Mouse (Mus musculus): Measurements from ENCODE around the gene Gnat3. TPM values are rescaled to one million over a fixed set of nuclear protein-coding genes. Genes with fewer than 3 reads are reported as not detected.
A peak's percentile ranks its signal among the peaks of the same experiment; 100 is the strongest.

Gnat3 gene
- polyA plus RNA-seq, 1 experiment from 2014 or later = not detected

- Histone ChIP-seq H3K9me3 (no peaks in the 10 kb centered on the region), H3K4me1 (replicated peaks) (no peaks in the 10 kb centered on the region), H3K9ac (no peak overlapping the region), H3K4me2 (no peak overlapping the region), H3K27ac (no peak overlapping the region), H3K27me3 (no peaks in the 10 kb centered on the region), H3K36me3 (no peaks in the 10 kb centered on the region), H3K4me3 (no peak overlapping the region)
- WGBS = 90% methylated on average over 5 of the region's 5 CpGs
- no peak for ATAC-seq (ENCODE audit: low FRiP score)
Observed at GRCm38 (mm10) chr5:17980501-17981121, 18.3 kb downstream of the Gnat3 start.

GRCm38 (mm10) chr5:17982770-17983169 is 20.4 kb downstream of the Gnat3 start:
- Histone ChIP-seq H3K4me1 (replicated peaks) (no peaks in the 10 kb centered on the region), H3K9ac (no peak overlapping the region), H3K9me3 (no peaks in the 10 kb centered on the region), H3K4me3 (no peak overlapping the region), H3K4me2 (no peak overlapping the region), H3K27ac (no peak overlapping the region), H3K36me3 (no peaks in the 10 kb centered on the region), H3K27me3 (no peaks in the 10 kb centered on the region)
- ATAC-seq (ENCODE audit: low FRiP score) = no peak
- 80% methylated on average over 4 of the region's 4 CpGs for WGBS

GRCm38 (mm10) chr5:17984522-17984921 is 22.2 kb downstream of the Gnat3 start:
- H3K4me1 ChIP-seq (replicated peaks) = no peaks in the 10 kb centered on the region
- H3K27ac ChIP-seq = no peak overlapping the region
- no peak for ATAC-seq (ENCODE audit: low FRiP score)
- H3K27me3 ChIP-seq = no peaks in the 10 kb centered on the region
- H3K9me3 ChIP-seq = no peaks in the 10 kb centered on the region
- H3K4me3 ChIP-seq = no peak overlapping the region
- no peak overlapping the region for H3K4me2 ChIP-seq
- H3K9ac ChIP-seq = no peak overlapping the region
- no peaks in the 10 kb centered on the region for H3K36me3 ChIP-seq
- WGBS = 89% methylated on average over 3 of the region's 3 CpGs

- Histone ChIP-seq H3K36me3 (no peaks in the 10 kb centered on the region), H3K4me3 (no peak overlapping the region), H3K9me3 (no peaks in the 10 kb centered on the region), H3K4me2 (no peak overlapping the region), H3K27me3 (no peaks in the 10 kb centered on the region), H3K9ac (no peak overlapping the region), H3K27ac (no peak overlapping the region), H3K4me1 (replicated peaks) (no peaks in the 10 kb centered on the region)
- WGBS = 61% methylated on average over 3 of the region's 3 CpGs
- ATAC-seq (ENCODE audit: low FRiP score) = no peak
Observed at GRCm38 (mm10) chr5:17986611-17987010, 24.3 kb downstream of the Gnat3 start.

- H3K27me3 ChIP-seq = no peaks in the 10 kb centered on the region
- H3K4me1 ChIP-seq (replicated peaks) = no peaks in the 10 kb centered on the region
- ATAC-seq (ENCODE audit: low FRiP score) = no peak
- WGBS = 88% methylated on average over 6 of the region's 6 CpGs
- H3K36me3 ChIP-seq = no peaks in the 10 kb centered on the region
- H3K4me2 ChIP-seq = no peak overlapping the region
- H3K27ac ChIP-seq = no peak overlapping the region
- no peak overlapping the region for H3K4me3 ChIP-seq
- H3K9ac ChIP-seq = no peak overlapping the region
- H3K9me3 ChIP-seq = no peaks in the 10 kb centered on the region
Observed at GRCm38 (mm10) chr5:17990618-17991017, 28.3 kb downstream of the Gnat3 start.

GRCm38 (mm10) chr5:17999570-17999969 is 37.2 kb downstream of the Gnat3 start:
- Histone ChIP-seq H3K4me1 (replicated peaks) (no peaks in the 10 kb centered on the region), H3K27ac (no peak overlapping the region), H3K9ac (no peak overlapping the region), H3K9me3 (no peaks in the 10 kb centered on the region), H3K36me3 (no peaks in the 10 kb centered on the region), H3K4me2 (no peak overlapping the region), H3K4me3 (no peak overlapping the region), H3K27me3 (no peaks in the 10 kb centered on the region)
- ATAC-seq (ENCODE audit: low FRiP score) = no peak
- 70% methylated on average over 2 of the region's 2 CpGs for WGBS

- Histone ChIP-seq H3K27ac (no peak overlapping the region), H3K27me3 (no peaks in the 10 kb centered on the region), H3K36me3 (no peaks in the 10 kb centered on the region), H3K9ac (no peak overlapping the region), H3K4me2 (no peak overlapping the region), H3K9me3 (no peaks in the 10 kb centered on the region), H3K4me1 (replicated peaks) (no peaks in the 10 kb centered on the region), H3K4me3 (no peak overlapping the region)
- 62% methylated on average over 6 of the region's 6 CpGs for WGBS
- ATAC-seq (ENCODE audit: low FRiP score) = no peak
Observed at GRCm38 (mm10) chr5:18000185-18000584, 37.8 kb downstream of the Gnat3 start.

GRCm38 (mm10) chr5:18001646-18002045 is 39.3 kb downstream of the Gnat3 start:
- Histone ChIP-seq H3K4me1 (replicated peaks) (no peaks in the 10 kb centered on the region), H3K9ac (no peak overlapping the region), H3K36me3 (no peaks in the 10 kb centered on the region), H3K4me2 (no peak overlapping the region), H3K27ac (no peak overlapping the region), H3K27me3 (no peaks in the 10 kb centered on the region), H3K9me3 (no peaks in the 10 kb centered on the region), H3K4me3 (no peak overlapping the region)
- WGBS = 44% methylated on average over 4 of the region's 4 CpGs
- ATAC-seq (ENCODE audit: low FRiP score) = no peak

GRCm38 (mm10) chr5:18003675-18004074 is 41.3 kb downstream of the Gnat3 start:
- Histone ChIP-seq H3K27ac (no peak overlapping the region), H3K4me1 (replicated peaks) (no peaks in the 10 kb centered on the region), H3K4me2 (no peak overlapping the region), H3K9me3 (no peaks in the 10 kb centered on the region), H3K27me3 (no peaks in the 10 kb centered on the region), H3K9ac (no peak overlapping the region), H3K4me3 (no peak overlapping the region), H3K36me3 (no peaks in the 10 kb centered on the region)
- ATAC-seq (ENCODE audit: low FRiP score) = no peak
- 93% methylated on average over 6 of the region's 6 CpGs for WGBS

GRCm38 (mm10) chr5:18004824-18005611 is 42.7 kb downstream of the Gnat3 start:
- no peak overlapping the region for H3K27ac ChIP-seq
- no peaks in the 10 kb centered on the region for H3K9me3 ChIP-seq
- 66% methylated on average over 3 of the region's 3 CpGs for WGBS
- H3K27me3 ChIP-seq = no peaks in the 10 kb centered on the region
- H3K4me2 ChIP-seq = no peak overlapping the region
- no peaks in the 10 kb centered on the region for H3K36me3 ChIP-seq
- H3K9ac ChIP-seq = no peak overlapping the region
- H3K4me3 ChIP-seq = no peak overlapping the region
- no peaks in the 10 kb centered on the region for H3K4me1 ChIP-seq (replicated peaks)
- ATAC-seq (ENCODE audit: low FRiP score) = 0 out of 2 replicates have a peak, but pooled peaks have one; percentile 17

- Histone ChIP-seq H3K27me3 (no peaks in the 10 kb centered on the region), H3K4me3 (no peak overlapping the region), H3K9ac (no peak overlapping the region), H3K27ac (no peak overlapping the region), H3K4me2 (no peak overlapping the region), H3K4me1 (replicated peaks) (no peaks in the 10 kb centered on the region), H3K9me3 (no peaks in the 10 kb centered on the region), H3K36me3 (no peaks in the 10 kb centered on the region)
- no peak for ATAC-seq (ENCODE audit: low FRiP score)
- 94% methylated on average over 2 of the region's 2 CpGs for WGBS
Observed at GRCm38 (mm10) chr5:18006157-18006556, 43.8 kb downstream of the Gnat3 start.

- no peaks in the 10 kb centered on the region for H3K36me3 ChIP-seq
- no peaks in the 10 kb centered on the region for H3K27me3 ChIP-seq
- no peak overlapping the region for H3K4me3 ChIP-seq
- H3K4me2 ChIP-seq = no peak overlapping the region
- no peak overlapping the region for H3K9ac ChIP-seq
- ATAC-seq (ENCODE audit: low FRiP score) = no peak
- no peaks in the 10 kb centered on the region for H3K4me1 ChIP-seq (replicated peaks)
- H3K9me3 ChIP-seq = no peaks in the 10 kb centered on the region
- no peak overlapping the region for H3K27ac ChIP-seq
Observed at GRCm38 (mm10) chr5:18007067-18007466, 44.7 kb downstream of the Gnat3 start.

- no peaks in the 10 kb centered on the region for H3K27me3 ChIP-seq
- no peaks in the 10 kb centered on the region for H3K4me1 ChIP-seq (replicated peaks)
- WGBS = 62% methylated on average over 5 of the region's 5 CpGs
- ATAC-seq (ENCODE audit: low FRiP score) = no peak
- H3K27ac ChIP-seq = no peak overlapping the region
- no peak overlapping the region for H3K4me2 ChIP-seq
- H3K4me3 ChIP-seq = no peak overlapping the region
- H3K9ac ChIP-seq = no peak overlapping the region
- no peaks in the 10 kb centered on the region for H3K36me3 ChIP-seq
- H3K9me3 ChIP-seq = no peaks in the 10 kb centered on the region
Observed at GRCm38 (mm10) chr5:18010301-18010700, 48.0 kb downstream of the Gnat3 start.
